Mouse (Mus musculus) heart, embryonic 14.5 days (tissue): ENCODE data around the gene Nadk. TPM values are rescaled to one million over a fixed set of nuclear protein-coding genes. Genes with fewer than 3 reads are reported as not detected.

Experiments
- ATAC-seq: fragments of 200-750 bp; cut with Nextera tagmentation; 2 replicates; pipeline ENCODE4 v1.8.0; 2017; ENCODE audit warnings: low read depth, moderate TSS enrichment; ENCODE audit not compliant: insufficient number of reproducible peaks, insufficient read depth, low FRiP score
- H3K27ac ChIP-seq, 2 experiments: fragments of 200-500 bp in 1 of 2; fragments of 300-500 bp in 1 of 2; sonication (generic) in 1 of 2; replicated peaks in 1 of 2; 2 replicates each; pipeline ENCODE4 v1.5.1; 2012 to 2014; ENCODE audit warnings: low read depth in 2 of 2, low read length in 2 of 2, control low read depth in 1 of 2, mild to moderate bottlenecking in 1 of 2, mixed read lengths in 1 of 2; ENCODE audit not compliant: control insufficient read depth in 1 of 2, insufficient read depth in 1 of 2
- H3K27me3 ChIP-seq: fragments of 300-500 bp; sonication (generic); 2 replicates; pipeline ENCODE4 v1.6.1; 2014; ENCODE audit warnings: mild to moderate bottlenecking, low read length, control low read depth; ENCODE audit not compliant: control insufficient read depth, insufficient read depth
- H3K36me3 ChIP-seq: fragments of 300-500 bp; sonication (generic); 2 replicates; pipeline ENCODE4 v1.6.1; 2014; ENCODE audit warnings: mild to moderate bottlenecking, control low read depth, low read length, mixed read lengths; ENCODE audit not compliant: control insufficient read depth, insufficient read depth
- H3K4me1 ChIP-seq, 2 experiments: fragments of 200-500 bp in 1 of 2; fragments of 300-500 bp in 1 of 2; sonication (generic) in 1 of 2; 2 replicates each; pipeline ENCODE4 v1.6.1; 2012 to 2014; ENCODE audit warnings: low read length in 2 of 2, control low read depth in 1 of 2, mixed read lengths in 1 of 2; ENCODE audit not compliant: control insufficient read depth in 2 of 2, insufficient read depth in 2 of 2
- H3K4me2 ChIP-seq: fragments of 300-500 bp; sonication (generic); 2 replicates; pipeline ENCODE4 v1.6.1; 2014; ENCODE audit warnings: mild to moderate bottlenecking, low read length
- H3K4me3 ChIP-seq, 2 experiments: fragments of 200-500 bp in 1 of 2; fragments of 300-500 bp in 1 of 2; sonication (generic) in 1 of 2; 2 replicates each; pipeline ENCODE4 v1.5.1; 2012 to 2014; ENCODE audit warnings: low read length in 2 of 2, mild to moderate bottlenecking in 2 of 2, control low read depth in 1 of 2, low read depth in 1 of 2, moderate library complexity in 1 of 2; ENCODE audit not compliant: control insufficient read depth in 1 of 2, insufficient read depth in 1 of 2
- H3K9ac ChIP-seq: fragments of 300-500 bp; sonication (generic); 2 replicates; pipeline ENCODE4 v1.6.1; 2014; ENCODE audit warnings: mild to moderate bottlenecking, low read length
- H3K9me3 ChIP-seq: fragments of 300-500 bp; sonication (generic); 2 replicates; pipeline ENCODE4 v1.6.1; 2016; ENCODE audit warnings: low read length, control low read depth; ENCODE audit not compliant: control insufficient read depth
- WGBS: fragments of 180-500 bp; shearing (Covaris S2); extraction: QIAGEN DNeasy Blood & Tissue Kit; methylation state at CpG from one replicate; pipeline ENCODE4 v1.1.7; 2014; 5-methylcytosine and 5-hydroxymethylcytosine counted together
- polyA plus RNA-seq: library from polyadenylated mRNA; unstranded; fragments of >200 nt; fragmentation: Nextera tagmentation; extraction: Ambion mirVana; gene quantifications from 2 replicates; pipeline ENCODE4 v1.2.1, GENCODE M21; 2014

The Nadk gene
- polyA plus RNA-seq, 1 experiment from 2014 or later, result 51.4 TPM

GRCm38 (mm10) chr4:155605132-155605531 is 43.0 kb downstream of the Nadk start:
- no peak overlapping the region for H3K9ac ChIP-seq
- H3K27me3 ChIP-seq, result no peaks in the 10 kb centered on the region
- no peak overlapping the region for H3K27ac ChIP-seq
- ATAC-seq, result no peak
- peaks cover 37% of the 10 kb centered on the region for H3K36me3 ChIP-seq
- no peak overlapping the region for H3K4me2 ChIP-seq
- no peaks in the 10 kb centered on the region for H3K9me3 ChIP-seq
- 87% methylated on average over 4 of the region's 4 CpGs for WGBS
- no peak overlapping the region for H3K4me3 ChIP-seq
- peaks cover 0 to 11% of the 10 kb centered on the region in 2 experiments; a peak in 2 of 4 replicates for H3K4me1 ChIP-seq

- H3K4me3 ChIP-seq, result no peak overlapping the region
- no peak for ATAC-seq
- H3K4me2 ChIP-seq, result no peak overlapping the region
- WGBS, result 84% methylated on average over 2 of the region's 2 CpGs
- H3K9me3 ChIP-seq, result no peaks in the 10 kb centered on the region
- H3K27me3 ChIP-seq, result no peaks in the 10 kb centered on the region
- peaks cover 54% of the 10 kb centered on the region for H3K36me3 ChIP-seq
- H3K27ac ChIP-seq, result no peak overlapping the region
- H3K4me1 ChIP-seq, result peaks cover 0 to 11% of the 10 kb centered on the region in 2 experiments; a peak in 2 of 4 replicates
- H3K9ac ChIP-seq, result no peak overlapping the region
Observed at GRCm38 (mm10) chr4:155606825-155607224, 44.6 kb downstream of the Nadk start.

GRCm38 (mm10) chr4:155611860-155612259 is 49.7 kb downstream of the Nadk start:
- ATAC-seq, result no peak
- Histone ChIP-seq H3K4me3 (no peak overlapping the region), H3K36me3 (peaks cover 73% of the 10 kb centered on the region), H3K4me1 (no peaks in the 10 kb centered on the region), H3K4me2 (no peak overlapping the region), H3K9ac (no peak overlapping the region), H3K27me3 (no peaks in the 10 kb centered on the region), H3K27ac (no peak overlapping the region), H3K9me3 (no peaks in the 10 kb centered on the region)
- 76% methylated on average over 3 of the region's 3 CpGs for WGBS

- Histone ChIP-seq H3K9me3 (no peaks in the 10 kb centered on the region), H3K4me1 (no peaks in the 10 kb centered on the region), H3K4me3 (no peak overlapping the region), H3K4me2 (no peak overlapping the region), H3K36me3 (peaks cover 87% of the 10 kb centered on the region), H3K27ac (no peak overlapping the region), H3K9ac (no peak overlapping the region), H3K27me3 (no peaks in the 10 kb centered on the region)
- 91% methylated on average over 3 of the region's 3 CpGs for WGBS
- ATAC-seq, result no peak
Observed at GRCm38 (mm10) chr4:155613264-155613663, 51.1 kb downstream of the Nadk start.

GRCm38 (mm10) chr4:155618321-155618720 is 56.1 kb downstream of the Nadk start:
- H3K4me2 ChIP-seq, result no peak overlapping the region
- H3K9me3 ChIP-seq, result no peaks in the 10 kb centered on the region
- ATAC-seq, result no peak
- H3K9ac ChIP-seq, result no peak overlapping the region
- H3K36me3 ChIP-seq, result peaks cover 88% of the 10 kb centered on the region
- WGBS, result 79% methylated on average over 5 of the region's 5 CpGs
- no peaks in the 10 kb centered on the region for H3K4me1 ChIP-seq
- H3K27ac ChIP-seq, result no peak overlapping the region
- H3K27me3 ChIP-seq, result no peaks in the 10 kb centered on the region
- H3K4me3 ChIP-seq, result no peak overlapping the region

GRCm38 (mm10) chr4:155624338-155625291 is 62.4 kb downstream of the Nadk start, which contains the start of gene Cdk11b:
Cdk11b (plus strand) TSS chr4:155624854.
- H3K4me2 ChIP-seq, result peak within 1 kb of the TSS; percentile 78
- H3K9ac ChIP-seq, result peak within 1 kb of the TSS; percentile 87
- H3K27ac ChIP-seq, result peak within 1 kb of the TSS; percentile 82 to 91
- no peaks in the 10 kb centered on the region for H3K27me3 ChIP-seq
- ATAC-seq, result peak; percentile 99
- H3K36me3 ChIP-seq, result peaks cover 59% of the 10 kb centered on the region
- peaks cover 0 to 8% of the 10 kb centered on the region in 2 experiments; a peak in 2 of 4 replicates for H3K4me1 ChIP-seq
- H3K4me3 ChIP-seq, result peak within 1 kb of the TSS; percentile 68 to 81
- no peaks in the 10 kb centered on the region for H3K9me3 ChIP-seq
- under 1% methylated on average over 82 of the region's 84 CpGs for WGBS

- Histone ChIP-seq H3K27me3 (no peaks in the 10 kb centered on the region), H3K4me2 (no peak overlapping the region), H3K9ac (no peak overlapping the region), H3K4me3 (no peak overlapping the region), H3K36me3 (peaks cover 86% of the 10 kb centered on the region), H3K9me3 (no peaks in the 10 kb centered on the region), H3K27ac (no peak overlapping the region), H3K4me1 (peaks cover 0 to 4% of the 10 kb centered on the region in 2 experiments; a peak in 2 of 4 replicates)
- no peak for ATAC-seq
- WGBS, result 78% methylated on average over 6 of the region's 6 CpGs
Observed at GRCm38 (mm10) chr4:155630267-155630666, 68.1 kb downstream of the Nadk start.
